Mouse (Mus musculus): ENCODE measurements around the gene 4933402J07Rik.

DNA sequence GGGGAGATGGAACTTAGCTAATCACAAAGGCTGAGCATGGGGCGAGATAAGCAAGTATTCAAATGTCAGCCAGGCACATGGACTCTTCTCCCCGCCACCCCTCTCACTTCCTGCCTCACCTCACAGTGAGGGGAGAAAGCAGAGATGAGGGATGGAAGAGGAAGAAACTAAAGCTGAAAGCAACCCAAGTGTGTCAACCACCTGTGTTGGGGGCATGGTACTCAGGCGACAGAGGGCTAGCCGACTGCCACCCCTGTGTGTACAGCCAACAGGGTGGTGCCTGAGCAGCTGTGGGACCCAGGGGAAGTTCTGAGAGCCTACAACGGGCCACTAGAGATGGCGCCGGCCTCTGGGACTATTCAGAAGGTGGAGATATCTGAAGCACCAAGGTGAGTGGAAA, 68.1 kb downstream of the 4933402J07Rik start:
- no peak for TF ChIP-seq POLR2A (IDR thresholded peaks at IDR 0.05; ENCODE audit: insufficient read length, low read depth)
- no peak for TF ChIP-seq POLR2AphosphoS2 (IDR thresholded peaks at IDR 0.05; ENCODE audit: insufficient read length, low read depth)
- no peak for TF ChIP-seq E2F4 (IDR thresholded peaks at IDR 0.05; ENCODE audit: insufficient read depth)
- TF ChIP-seq REST (IDR thresholded peaks at IDR 0.05; ENCODE audit: insufficient read depth, insufficient read length): no peak
- no peak for TF ChIP-seq USF1 (IDR thresholded peaks at IDR 0.05; ENCODE audit: low read depth)
- no peak for TF ChIP-seq TCF3 (IDR thresholded peaks at IDR 0.05; ENCODE audit: insufficient read length, low read depth)
- no peak for TF ChIP-seq MAX (IDR thresholded peaks at IDR 0.05; ENCODE audit: low read depth)
- TF ChIP-seq CEBPB (IDR thresholded peaks at IDR 0.05; ENCODE audit: insufficient read depth, poor library complexity, severe bottlenecking): no peak
